Mouse (Mus musculus) megakaryocyte, embryonic 14.5 days (primary cell): ENCODE results near the gene B3gnt2.

ENCODE experiments used
- FLI1 ChIP-seq: IDR thresholded peaks from 2 replicates; pipeline ENCODE4 v1.6.1; 2012; ENCODE audit warnings: low read length, inconsistent platforms, mixed read lengths
- GATA1 ChIP-seq: IDR thresholded peaks from 3 replicates; pipeline ENCODE4 v1.6.1; 2012; ENCODE audit warnings: mixed read lengths, low read length, inconsistent platforms, borderline replicate concordance

GRCm38 (mm10) chr11:22864305-22865060 lies 3.7 kb upstream of the B3gnt2 start:
- TF ChIP-seq GATA1 (no peak), FLI1 (no peak)
